Mouse (Mus musculus): Measurements from ENCODE around the gene Hoxc6. TPM values are rescaled to one million over a fixed set of nuclear protein-coding genes. Genes with fewer than 3 reads are reported as not detected.

Gene Hoxc6
- polyA plus RNA-seq, 1 experiment from 2014 or later = not detected

GRCm38 (mm10) chr15:103010847-103011555, 12.9 kb downstream of the Hoxc6 start:
- H3K4me1 ChIP-seq = peaks cover 6% of the 10 kb centered on the region; the same call in 1 of the 2 replicates
- H3K9me3 ChIP-seq (replicated peaks) = no peaks in the 10 kb centered on the region; the same call in 1 of the 2 replicates
- no peak overlapping the region for H3K27ac ChIP-seq
- H3K36me3 ChIP-seq (ENCODE audit: poor library complexity, severe bottlenecking) = no peaks in the 10 kb centered on the region
- H3K27me3 ChIP-seq = peaks cover 99% of the 10 kb centered on the region
- under 1% methylated on average over 28 of the region's 28 CpGs for WGBS
- no peak overlapping the region for H3K4me2 ChIP-seq
- no peak overlapping the region for H3K9ac ChIP-seq
- H3K4me3 ChIP-seq = no peak overlapping the region
- ATAC-seq = no peak

- Histone ChIP-seq H3K9me3 (replicated peaks) (no peaks in the 10 kb centered on the region; the same call in 1 of the 2 replicates), H3K4me1 (peaks cover 6% of the 10 kb centered on the region; the same call in 1 of the 2 replicates), H3K27me3 (peaks cover 99% of the 10 kb centered on the region), H3K27ac (no peak overlapping the region), H3K9ac (no peak overlapping the region), H3K36me3 (ENCODE audit: poor library complexity, severe bottlenecking) (no peaks in the 10 kb centered on the region), H3K4me3 (no peak overlapping the region), H3K4me2 (no peak overlapping the region)
- whole genome bisulfite sequencing = under 1% methylated on average over 26 of the region's 26 CpGs
- ATAC-seq = no peak
Measured at GRCm38 (mm10) chr15:103011928-103012486, 13.9 kb downstream of the Hoxc6 start.

GRCm38 (mm10) chr15:103013238-103013984, 15.4 kb downstream of the Hoxc6 start:
- Histone ChIP-seq H3K36me3 (ENCODE audit: poor library complexity, severe bottlenecking) (no peaks in the 10 kb centered on the region), H3K9me3 (replicated peaks) (no peaks in the 10 kb centered on the region; the same call in 1 of the 2 replicates), H3K4me1 (peaks cover 6% of the 10 kb centered on the region; the same call in 1 of the 2 replicates), H3K27me3 (peaks cover 99% of the 10 kb centered on the region), H3K27ac (no peak overlapping the region), H3K4me2 (no peak overlapping the region), H3K4me3 (no peak overlapping the region), H3K9ac (no peak overlapping the region)
- no peak for ATAC-seq
- 3% methylated on average over 17 of the region's 17 CpGs for WGBS

- no peak overlapping the region for H3K9ac ChIP-seq
- no peak overlapping the region for H3K4me2 ChIP-seq
- no peak overlapping the region for H3K27ac ChIP-seq
Measured at GRCm38 (mm10) chr15:103014166-103015008, 16.3 kb downstream of the Hoxc6 start.

GRCm38 (mm10) chr15:103015009-103015399, 16.9 kb downstream of the Hoxc6 start:
- Histone ChIP-seq H3K4me3 (no peak overlapping the region), H3K27me3 (peaks cover 99% of the 10 kb centered on the region), H3K27ac (no peak overlapping the region), H3K9ac (no peak overlapping the region), H3K4me1 (peaks cover 6% of the 10 kb centered on the region; the same call in 1 of the 2 replicates), H3K4me2 (no peak overlapping the region), H3K9me3 (replicated peaks) (no peaks in the 10 kb centered on the region; the same call in 1 of the 2 replicates), H3K36me3 (ENCODE audit: poor library complexity, severe bottlenecking) (no peaks in the 10 kb centered on the region)
- no peak for ATAC-seq
- under 1% methylated on average over 28 of the region's 28 CpGs for WGBS

More at GRCm38 (mm10) chr15:103014166-103015008, 16.3 kb downstream of the Hoxc6 start:
- Histone ChIP-seq H3K9me3 (replicated peaks) (no peaks in the 10 kb centered on the region; the same call in 1 of the 2 replicates), H3K4me1 (peaks cover 6% of the 10 kb centered on the region; the same call in 1 of the 2 replicates), H3K4me3 (peak overlapping the region; percentile 0; the same call in 1 of the 2 replicates), H3K27me3 (peaks cover 99% of the 10 kb centered on the region), H3K36me3 (ENCODE audit: poor library complexity, severe bottlenecking) (no peaks in the 10 kb centered on the region)
- under 1% methylated on average over 53 of the region's 57 CpGs for WGBS
- ATAC-seq = no peak

GRCm38 (mm10) chr15:103015406-103016166, 17.5 kb downstream of the Hoxc6 start:
- no peaks in the 10 kb centered on the region for H3K36me3 ChIP-seq (ENCODE audit: poor library complexity, severe bottlenecking)
- H3K27me3 ChIP-seq = peaks cover 99% of the 10 kb centered on the region
- no peaks in the 10 kb centered on the region; the same call in 1 of the 2 replicates for H3K9me3 ChIP-seq (replicated peaks)
- WGBS = 1% methylated on average over 19 of the region's 19 CpGs
- H3K4me2 ChIP-seq = no peak overlapping the region
- ATAC-seq = no peak
- H3K9ac ChIP-seq = no peak overlapping the region
- H3K4me1 ChIP-seq = peaks cover 6% of the 10 kb centered on the region; the same call in 1 of the 2 replicates
- H3K27ac ChIP-seq = no peak overlapping the region
- H3K4me3 ChIP-seq = no peak overlapping the region

GRCm38 (mm10) chr15:103018636-103019035, 20.6 kb downstream of the Hoxc6 start, which contains the start of gene Hoxc4:
Gene Hoxc4, plus strand, starts transcription at chr15:103018934.
- Histone ChIP-seq H3K4me3 (no peak within 1 kb of the TSS), H3K4me1 (peaks cover 6% of the 10 kb centered on the region; the same call in 1 of the 2 replicates), H3K36me3 (ENCODE audit: poor library complexity, severe bottlenecking) (no peaks in the 10 kb centered on the region), H3K27me3 (peaks cover 100% of the 10 kb centered on the region), H3K4me2 (no peak within 1 kb of the TSS), H3K27ac (no peak within 1 kb of the TSS), H3K9me3 (replicated peaks) (no peaks in the 10 kb centered on the region), H3K9ac (no peak within 1 kb of the TSS)
- WGBS = 4% methylated on average over 9 of the region's 9 CpGs
- ATAC-seq = no peak

- no peak for ATAC-seq
- Histone ChIP-seq H3K27ac (no peak overlapping the region), H3K9me3 (replicated peaks) (no peaks in the 10 kb centered on the region), H3K27me3 (peaks cover 100% of the 10 kb centered on the region), H3K9ac (no peak overlapping the region), H3K4me2 (no peak overlapping the region), H3K36me3 (ENCODE audit: poor library complexity, severe bottlenecking) (no peaks in the 10 kb centered on the region), H3K4me1 (no peaks in the 10 kb centered on the region), H3K4me3 (no peak overlapping the region)
- WGBS = under 1% methylated on average over 8 of the region's 8 CpGs
Measured at GRCm38 (mm10) chr15:103020899-103021418, 22.9 kb downstream of the Hoxc6 start.

GRCm38 (mm10) chr15:103021544-103021943, 23.5 kb downstream of the Hoxc6 start:
- Histone ChIP-seq H3K4me3 (no peak overlapping the region), H3K4me1 (no peaks in the 10 kb centered on the region), H3K27ac (no peak overlapping the region), H3K36me3 (ENCODE audit: poor library complexity, severe bottlenecking) (no peaks in the 10 kb centered on the region), H3K9me3 (replicated peaks) (no peaks in the 10 kb centered on the region), H3K27me3 (peaks cover 100% of the 10 kb centered on the region), H3K4me2 (no peak overlapping the region), H3K9ac (no peak overlapping the region)
- no peak for ATAC-seq
- 8% methylated on average over 8 of the region's 8 CpGs for WGBS

- no peaks in the 10 kb centered on the region for H3K36me3 ChIP-seq (ENCODE audit: poor library complexity, severe bottlenecking)
- H3K4me3 ChIP-seq = no peak overlapping the region
- no peak overlapping the region for H3K9ac ChIP-seq
- peaks cover 100% of the 10 kb centered on the region for H3K27me3 ChIP-seq
- H3K9me3 ChIP-seq (replicated peaks) = no peaks in the 10 kb centered on the region
- no peak overlapping the region for H3K27ac ChIP-seq
- ATAC-seq = no peak
- H3K4me1 ChIP-seq = no peaks in the 10 kb centered on the region
- no peak overlapping the region for H3K4me2 ChIP-seq
- 2% methylated on average over 2 of the region's 2 CpGs for WGBS
Measured at GRCm38 (mm10) chr15:103024131-103024530, 26.1 kb downstream of the Hoxc6 start.
